Mouse (Mus musculus) kidney, embryonic 15.5 days (tissue): Measurements from ENCODE around the gene Mboat2. TPM values are rescaled to one million over a fixed set of nuclear protein-coding genes. Genes with fewer than 3 reads are reported as not detected.

Experiments
- ATAC-seq: fragments of 200-750 bp; cut with Nextera tagmentation; replicated peaks from 2 replicates; pipeline ENCODE4 v1.8.0; 2017; ENCODE audit warnings: moderate TSS enrichment; ENCODE audit not compliant: low FRiP score
- H3K27ac ChIP-seq: fragments of 300-500 bp; sonication (generic); 2 replicates; pipeline ENCODE4 v1.5.1; 2015; ENCODE audit warnings: mild to moderate bottlenecking, inconsistent platforms
- H3K27me3 ChIP-seq: fragments of 300-500 bp; sonication (generic); 2 replicates; pipeline ENCODE4 v1.6.1; 2015; ENCODE audit warnings: inconsistent platforms
- H3K36me3 ChIP-seq: fragments of 300-500 bp; sonication (generic); 2 replicates; pipeline ENCODE4 v1.6.1; 2015; ENCODE audit warnings: inconsistent platforms
- H3K4me1 ChIP-seq: fragments of 300-500 bp; sonication (generic); 2 replicates; pipeline ENCODE4 v1.6.1; 2015; ENCODE audit warnings: inconsistent platforms
- H3K4me2 ChIP-seq: fragments of 300-500 bp; sonication (generic); 2 replicates; pipeline ENCODE4 v1.6.1; 2015; ENCODE audit warnings: moderate library complexity, mild to moderate bottlenecking, inconsistent platforms
- H3K4me3 ChIP-seq: fragments of 300-500 bp; sonication (generic); replicated peaks from 2 replicates; pipeline ENCODE4 v1.5.1; 2015; ENCODE audit warnings: mild to moderate bottlenecking, inconsistent platforms
- H3K9ac ChIP-seq: fragments of 300-500 bp; sonication (generic); 2 replicates; pipeline ENCODE4 v1.6.1; 2015; ENCODE audit warnings: mild to moderate bottlenecking, inconsistent platforms
- H3K9me3 ChIP-seq: fragments of 300-500 bp; sonication (generic); replicated peaks from 2 replicates; pipeline ENCODE4 v1.6.1; 2016; ENCODE audit warnings: inconsistent platforms
- WGBS: fragments of 180-500 bp; shearing (Covaris S2); methylation state at CpG from one replicate; pipeline ENCODE4 v1.1.7; 2015; ENCODE audit warnings: mixed read lengths; 5-methylcytosine and 5-hydroxymethylcytosine counted together
- polyA plus RNA-seq: library from polyadenylated mRNA; unstranded; fragments of >200 nt; fragmentation: Nextera tagmentation; extraction: Ambion mirVana; gene quantifications from 2 replicates; pipeline ENCODE4 v1.2.1, GENCODE M21; 2015

The Mboat2 gene
- polyA plus RNA-seq, 1 experiment from 2014 or later: 42.2 TPM

GRCm38 (mm10) chr12:24868694-24869093, 38.0 kb downstream of the Mboat2 start:
- no peak for ATAC-seq
- H3K27ac ChIP-seq: 0 out of 2 replicates have a peak overlapping the region, but pooled peaks have one; percentile 27
- WGBS: 82% methylated on average over 4 of the region's 4 CpGs
- H3K4me1 ChIP-seq: peaks cover 26% of the 10 kb centered on the region
- H3K9ac ChIP-seq: no peak overlapping the region
- H3K27me3 ChIP-seq: no peaks in the 10 kb centered on the region
- H3K4me3 ChIP-seq: no peak overlapping the region
- no peak overlapping the region for H3K4me2 ChIP-seq
- H3K9me3 ChIP-seq: no peaks in the 10 kb centered on the region
- no peaks in the 10 kb centered on the region for H3K36me3 ChIP-seq

- ATAC-seq: no peak
- H3K27me3 ChIP-seq: no peaks in the 10 kb centered on the region
- no peaks in the 10 kb centered on the region for H3K9me3 ChIP-seq
- H3K36me3 ChIP-seq: no peaks in the 10 kb centered on the region
- peaks cover 26% of the 10 kb centered on the region for H3K4me1 ChIP-seq
- H3K4me2 ChIP-seq: no peak overlapping the region
- WGBS: 60% methylated on average over 5 of the region's 5 CpGs
- no peak overlapping the region for H3K9ac ChIP-seq
- H3K27ac ChIP-seq: 0 out of 2 replicates have a peak overlapping the region, but pooled peaks have one; percentile 27
- no peak overlapping the region for H3K4me3 ChIP-seq
Observed at GRCm38 (mm10) chr12:24869231-24869630, 38.6 kb downstream of the Mboat2 start.

GRCm38 (mm10) chr12:24870901-24871300, 40.2 kb downstream of the Mboat2 start:
- Histone ChIP-seq H3K27ac (no peak overlapping the region), H3K4me1 (peaks cover 24% of the 10 kb centered on the region), H3K4me2 (no peak overlapping the region), H3K4me3 (no peak overlapping the region), H3K27me3 (no peaks in the 10 kb centered on the region), H3K36me3 (no peaks in the 10 kb centered on the region), H3K9ac (no peak overlapping the region), H3K9me3 (no peaks in the 10 kb centered on the region)
- ATAC-seq: no peak
- 42% methylated on average over 4 of the region's 4 CpGs for WGBS

- no peaks in the 10 kb centered on the region for H3K36me3 ChIP-seq
- H3K9me3 ChIP-seq: no peaks in the 10 kb centered on the region
- no peaks in the 10 kb centered on the region for H3K27me3 ChIP-seq
- ATAC-seq: no peak
- H3K4me2 ChIP-seq: no peak overlapping the region
- no peak overlapping the region for H3K9ac ChIP-seq
- H3K4me1 ChIP-seq: peaks cover 24% of the 10 kb centered on the region
- no peak overlapping the region for H3K4me3 ChIP-seq
- 74% methylated on average over 8 of the region's 8 CpGs for WGBS
- peak overlapping the region; percentile 25; the same call in 1 of the 2 replicates for H3K27ac ChIP-seq
Observed at GRCm38 (mm10) chr12:24872264-24872663, 41.6 kb downstream of the Mboat2 start.

- H3K4me3 ChIP-seq: no peak overlapping the region
- WGBS: 86% methylated on average over 10 of the region's 10 CpGs
- H3K27me3 ChIP-seq: no peaks in the 10 kb centered on the region
- H3K4me1 ChIP-seq: peaks cover 28% of the 10 kb centered on the region
- H3K36me3 ChIP-seq: no peaks in the 10 kb centered on the region
- H3K9ac ChIP-seq: no peak overlapping the region
- H3K9me3 ChIP-seq: no peaks in the 10 kb centered on the region
- no peak for ATAC-seq
- no peak overlapping the region for H3K4me2 ChIP-seq
- peak overlapping the region; percentile 25; the same call in 1 of the 2 replicates for H3K27ac ChIP-seq
Observed at GRCm38 (mm10) chr12:24872689-24873088, 42.0 kb downstream of the Mboat2 start.

- H3K9me3 ChIP-seq: no peaks in the 10 kb centered on the region
- 72% methylated on average over 1 of the region's 1 CpGs for WGBS
- H3K4me3 ChIP-seq: no peak overlapping the region
- H3K36me3 ChIP-seq: no peaks in the 10 kb centered on the region
- H3K4me2 ChIP-seq: no peak overlapping the region
- no peak overlapping the region for H3K9ac ChIP-seq
- ATAC-seq: no peak
- H3K27me3 ChIP-seq: no peaks in the 10 kb centered on the region
- H3K4me1 ChIP-seq: peaks cover 33% of the 10 kb centered on the region
- H3K27ac ChIP-seq: no peak overlapping the region
Observed at GRCm38 (mm10) chr12:24875908-24876307, 45.2 kb downstream of the Mboat2 start.

GRCm38 (mm10) chr12:24877231-24877630, 46.6 kb downstream of the Mboat2 start:
- no peak overlapping the region for H3K4me3 ChIP-seq
- 53% methylated on average over 7 of the region's 7 CpGs for WGBS
- H3K4me1 ChIP-seq: peaks cover 24% of the 10 kb centered on the region
- H3K27ac ChIP-seq: 0 out of 2 replicates have a peak overlapping the region, but pooled peaks have one; percentile 10
- no peaks in the 10 kb centered on the region for H3K36me3 ChIP-seq
- H3K4me2 ChIP-seq: no peak overlapping the region
- no peaks in the 10 kb centered on the region for H3K9me3 ChIP-seq
- ATAC-seq: no peak
- H3K27me3 ChIP-seq: no peaks in the 10 kb centered on the region
- H3K9ac ChIP-seq: no peak overlapping the region

- H3K36me3 ChIP-seq: peaks cover 6% of the 10 kb centered on the region
- H3K4me3 ChIP-seq: no peak overlapping the region
- no peak for ATAC-seq
- 87% methylated on average over 6 of the region's 6 CpGs for WGBS
- no peak overlapping the region for H3K27ac ChIP-seq
- no peak overlapping the region for H3K9ac ChIP-seq
- no peaks in the 10 kb centered on the region for H3K9me3 ChIP-seq
- no peak overlapping the region for H3K4me2 ChIP-seq
- H3K4me1 ChIP-seq: peaks cover 24% of the 10 kb centered on the region
- no peaks in the 10 kb centered on the region for H3K27me3 ChIP-seq
Observed at GRCm38 (mm10) chr12:24878090-24878489, 47.4 kb downstream of the Mboat2 start.

- Histone ChIP-seq H3K4me1 (peaks cover 24% of the 10 kb centered on the region), H3K27ac (0 out of 2 replicates have a peak overlapping the region, but pooled peaks have one; percentile 41), H3K4me2 (no peak overlapping the region), H3K9me3 (no peaks in the 10 kb centered on the region), H3K36me3 (peaks cover 13% of the 10 kb centered on the region), H3K27me3 (no peaks in the 10 kb centered on the region), H3K4me3 (no peak overlapping the region), H3K9ac (no peak overlapping the region)
- 53% methylated on average over 5 of the region's 5 CpGs for WGBS
- ATAC-seq: peak; percentile 62
Observed at GRCm38 (mm10) chr12:24878735-24879362, 48.2 kb downstream of the Mboat2 start.

GRCm38 (mm10) chr12:24879613-24880029, 48.9 kb downstream of the Mboat2 start:
- no peak for ATAC-seq
- no peak overlapping the region for H3K4me2 ChIP-seq
- WGBS: 64% methylated on average over 10 of the region's 10 CpGs
- no peak overlapping the region for H3K4me3 ChIP-seq
- no peaks in the 10 kb centered on the region for H3K9me3 ChIP-seq
- peaks cover 19% of the 10 kb centered on the region for H3K36me3 ChIP-seq
- H3K27me3 ChIP-seq: no peaks in the 10 kb centered on the region
- no peak overlapping the region for H3K9ac ChIP-seq
- H3K27ac ChIP-seq: no peak overlapping the region
- H3K4me1 ChIP-seq: peaks cover 24% of the 10 kb centered on the region

- no peaks in the 10 kb centered on the region for H3K27me3 ChIP-seq
- H3K4me1 ChIP-seq: peaks cover 12% of the 10 kb centered on the region
- H3K9me3 ChIP-seq: no peaks in the 10 kb centered on the region
- no peak overlapping the region for H3K9ac ChIP-seq
- 91% methylated on average over 3 of the region's 3 CpGs for WGBS
- H3K27ac ChIP-seq: no peak overlapping the region
- H3K36me3 ChIP-seq: peaks cover 29% of the 10 kb centered on the region
- no peak for ATAC-seq
- no peak overlapping the region for H3K4me2 ChIP-seq
- no peak overlapping the region for H3K4me3 ChIP-seq
Observed at GRCm38 (mm10) chr12:24883279-24883678, 52.6 kb downstream of the Mboat2 start.

GRCm38 (mm10) chr12:24886800-24887199, 56.1 kb downstream of the Mboat2 start:
- Histone ChIP-seq H3K4me2 (no peak overlapping the region), H3K9me3 (no peaks in the 10 kb centered on the region), H3K4me1 (0 out of 2 replicates have a peak, but pooled peaks cover 4% of the 10 kb centered on the region), H3K9ac (no peak overlapping the region), H3K36me3 (peaks cover 37% of the 10 kb centered on the region), H3K27me3 (no peaks in the 10 kb centered on the region), H3K27ac (no peak overlapping the region), H3K4me3 (no peak overlapping the region)
- no peak for ATAC-seq
